Mouse (Mus musculus): ENCODE data around the gene Pde12. TPM values are rescaled to one million over a fixed set of nuclear protein-coding genes. Genes with fewer than 3 reads are reported as not detected.

Gene Pde12
- polyA plus RNA-seq, 1 experiment from 2014 or later: 8.7 TPM

DNA sequence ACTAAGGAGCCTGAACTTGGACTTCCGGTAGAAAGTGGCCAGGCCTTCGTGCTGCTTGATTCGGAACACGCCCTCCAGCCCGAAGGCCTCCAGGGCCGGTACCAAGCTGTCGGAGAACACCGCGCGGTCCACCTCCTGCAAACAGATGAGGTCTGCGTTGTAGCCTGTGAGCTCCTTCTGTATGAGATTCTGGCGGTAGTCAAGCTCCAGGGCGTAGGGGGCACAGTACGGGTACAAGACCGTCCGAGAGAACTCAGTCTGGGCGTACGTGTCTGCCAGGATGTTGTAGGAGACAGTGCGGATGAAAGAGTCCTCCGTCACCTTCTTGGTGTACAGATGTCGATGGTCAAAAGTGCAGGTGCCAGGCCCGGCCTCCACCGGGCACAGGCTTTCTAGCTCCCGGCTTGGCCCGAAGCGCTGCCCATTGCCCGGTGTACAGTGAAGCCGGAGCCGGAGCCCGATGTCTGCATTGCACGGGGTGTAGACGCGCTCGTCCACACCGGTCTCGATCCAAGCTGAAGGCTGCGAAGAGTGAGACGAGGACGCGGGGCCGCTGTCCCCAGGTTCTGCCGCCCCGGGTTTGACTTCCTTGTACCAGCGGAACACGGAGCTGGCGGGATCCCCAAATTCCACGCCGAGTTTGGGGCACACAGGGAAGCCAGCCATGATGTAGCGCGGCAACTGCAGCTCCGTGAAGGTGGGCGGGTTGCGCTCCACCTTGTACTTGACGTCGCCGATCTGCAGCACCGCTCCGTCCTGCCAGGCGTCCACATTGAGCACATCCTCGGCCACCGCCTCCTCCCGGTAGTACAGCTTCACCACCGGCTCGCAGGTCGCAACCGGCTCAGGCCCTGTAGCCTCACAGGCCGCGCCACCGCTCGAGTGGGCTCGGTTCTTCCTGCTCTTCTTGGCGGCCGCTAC is 1.1 kb downstream of the Pde12 start:
- Histone ChIP-seq H3K9ac (peak overlapping the region; percentile 85), H3K36me3 (peaks cover 15% of the 10 kb centered on the region), H3K4me1 (peaks cover 24% of the 10 kb centered on the region), H3K4me2 (peak overlapping the region; percentile 95), H3K27ac (peak overlapping the region; percentile 87), H3K27me3 (no peaks in the 10 kb centered on the region), H3K4me3 (peak overlapping the region; percentile 76), H3K9me3 (no peaks in the 10 kb centered on the region)
- ATAC-seq (ENCODE audit: borderline replicate concordance, extremely low read depth, low FRiP score, low TSS enrichment): peak; percentile 40
- WGBS: 2% methylated on average over 73 of the region's 73 CpGs

DNA sequence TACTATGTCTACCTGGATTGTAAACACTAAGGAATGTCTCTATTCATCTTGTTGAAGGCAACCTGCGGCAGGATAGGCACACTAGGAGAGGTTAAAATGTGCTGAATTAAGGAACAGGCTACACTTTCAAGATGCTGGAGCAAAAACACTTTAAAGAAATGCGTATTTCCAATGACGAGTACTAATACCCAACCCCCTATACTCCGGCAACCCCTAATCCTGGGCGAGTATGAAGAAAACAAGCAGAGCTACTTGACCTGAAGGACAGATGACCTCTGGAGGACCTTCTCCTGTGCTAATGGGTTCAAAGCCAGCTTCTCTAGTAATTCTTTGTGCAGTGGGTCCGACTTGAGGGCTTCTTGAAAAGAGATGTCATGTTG is 1.7 kb downstream of the Pde12 start:
- Histone ChIP-seq H3K4me1 (peaks cover 24% of the 10 kb centered on the region), H3K9ac (peak overlapping the region; percentile 85), H3K4me3 (peak overlapping the region; percentile 76), H3K36me3 (peaks cover 17% of the 10 kb centered on the region), H3K9me3 (no peaks in the 10 kb centered on the region), H3K27ac (no peak overlapping the region), H3K4me2 (peak overlapping the region; percentile 95), H3K27me3 (no peaks in the 10 kb centered on the region)
- WGBS: 11% methylated on average over 6 of the region's 6 CpGs
- no peak for ATAC-seq (ENCODE audit: borderline replicate concordance, extremely low read depth, low FRiP score, low TSS enrichment)

DNA sequence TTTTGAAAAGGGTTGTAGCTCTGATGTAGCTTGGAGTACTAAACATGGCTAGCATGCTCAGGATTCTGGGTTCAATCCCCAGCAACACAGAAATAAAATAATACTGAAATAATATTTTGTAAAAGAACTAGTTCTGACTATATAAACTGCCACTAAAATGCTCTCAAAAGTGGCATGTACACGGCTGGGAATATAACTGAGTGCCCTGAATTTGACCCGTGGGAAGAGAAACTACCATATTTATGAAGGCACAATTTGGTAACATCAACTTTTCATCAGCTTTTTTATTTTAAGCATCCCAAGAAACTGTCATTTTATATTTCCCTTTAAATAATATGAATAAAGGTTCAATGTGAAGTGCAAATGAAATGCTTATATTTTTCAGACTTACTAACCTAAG is 5.8 kb downstream of the Pde12 start:
- peaks cover 19% of the 10 kb centered on the region for H3K4me1 ChIP-seq
- no peak overlapping the region for H3K9ac ChIP-seq
- H3K9me3 ChIP-seq: no peaks in the 10 kb centered on the region
- H3K36me3 ChIP-seq: peaks cover 32% of the 10 kb centered on the region
- H3K27ac ChIP-seq: no peak overlapping the region
- H3K27me3 ChIP-seq: no peaks in the 10 kb centered on the region
- no peak overlapping the region for H3K4me2 ChIP-seq
- WGBS: 77% methylated on average over 2 of the region's 2 CpGs
- ATAC-seq (ENCODE audit: borderline replicate concordance, extremely low read depth, low FRiP score, low TSS enrichment): no peak
- no peak overlapping the region for H3K4me3 ChIP-seq

DNA sequence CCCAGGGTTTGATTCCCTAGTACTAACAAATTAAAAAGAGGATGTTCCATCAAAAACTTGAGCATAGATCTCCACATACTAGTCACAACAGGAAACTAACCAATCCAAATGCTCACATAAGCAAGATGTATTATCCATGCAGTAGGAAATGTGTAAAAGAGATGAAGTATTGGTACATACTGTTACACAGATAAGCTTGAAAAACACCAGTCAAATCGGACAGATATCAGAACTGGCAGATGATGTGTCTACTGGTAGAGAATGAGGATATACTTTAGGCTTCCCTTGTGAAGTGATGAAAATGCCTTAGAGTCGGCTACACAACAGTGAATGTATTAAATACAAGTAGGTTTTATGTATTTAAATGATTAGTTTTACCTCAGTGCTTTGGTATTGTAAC is 7.2 kb downstream of the Pde12 start:
- Histone ChIP-seq H3K4me3 (no peak overlapping the region), H3K9ac (no peak overlapping the region), H3K27me3 (no peaks in the 10 kb centered on the region), H3K36me3 (peaks cover 36% of the 10 kb centered on the region), H3K9me3 (no peaks in the 10 kb centered on the region), H3K27ac (no peak overlapping the region), H3K4me2 (no peak overlapping the region), H3K4me1 (peaks cover 11% of the 10 kb centered on the region)
- 81% methylated on average over 2 of the region's 2 CpGs for WGBS
- no peak for ATAC-seq (ENCODE audit: borderline replicate concordance, extremely low read depth, low FRiP score, low TSS enrichment)

DNA sequence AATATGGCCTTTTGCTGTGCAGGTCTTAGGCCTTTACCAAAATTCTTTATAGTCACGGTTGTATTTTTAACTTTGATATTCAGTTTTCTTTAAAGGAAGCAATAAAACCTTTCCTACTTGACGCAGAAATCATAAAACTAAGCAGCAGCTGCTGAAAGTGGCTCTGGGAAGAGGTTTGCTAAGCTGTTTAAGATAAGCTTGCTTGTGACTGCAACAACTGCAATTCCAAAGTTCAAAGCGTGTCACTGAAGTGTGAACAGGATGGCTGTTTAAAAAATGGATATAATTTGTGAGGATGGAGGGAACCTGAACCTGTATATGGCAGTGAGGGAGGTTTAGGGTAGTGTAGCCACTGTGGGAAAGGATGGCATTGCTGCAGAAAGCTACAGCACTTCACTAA is 7.7 kb downstream of the Pde12 start:
- no peaks in the 10 kb centered on the region for H3K9me3 ChIP-seq
- no peak overlapping the region for H3K27ac ChIP-seq
- no peak overlapping the region for H3K4me3 ChIP-seq
- H3K36me3 ChIP-seq: peaks cover 40% of the 10 kb centered on the region
- H3K9ac ChIP-seq: no peak overlapping the region
- ATAC-seq (ENCODE audit: borderline replicate concordance, extremely low read depth, low FRiP score, low TSS enrichment): no peak
- no peaks in the 10 kb centered on the region for H3K27me3 ChIP-seq
- no peak overlapping the region for H3K4me2 ChIP-seq
- peaks cover 7% of the 10 kb centered on the region for H3K4me1 ChIP-seq
- 73% methylated on average over 3 of the region's 3 CpGs for WGBS

DNA sequence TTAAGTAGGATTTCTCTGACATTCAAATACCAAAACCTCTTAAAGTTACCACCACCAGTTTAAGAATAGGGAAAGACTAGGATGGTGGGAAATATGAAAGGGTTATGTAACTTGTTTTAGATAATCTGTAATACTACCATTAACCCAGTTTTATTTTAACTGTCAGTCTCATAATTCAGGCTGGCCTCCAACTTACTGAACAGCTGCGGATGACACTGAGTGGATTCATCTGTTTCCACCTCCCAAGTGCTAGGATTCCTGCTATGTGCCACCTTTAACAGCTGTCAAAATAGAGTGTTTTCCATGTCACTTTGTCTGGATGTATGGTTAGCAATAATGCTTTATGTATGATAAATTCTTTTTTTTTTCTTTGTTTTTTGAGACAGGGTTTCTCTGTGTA is 9.4 kb downstream of the Pde12 start:
- no peak overlapping the region for H3K27ac ChIP-seq
- H3K4me1 ChIP-seq: no peaks in the 10 kb centered on the region
- H3K4me3 ChIP-seq: no peak overlapping the region
- peaks cover 45% of the 10 kb centered on the region for H3K36me3 ChIP-seq
- H3K9me3 ChIP-seq: no peaks in the 10 kb centered on the region
- H3K9ac ChIP-seq: no peak overlapping the region
- WGBS: 86% methylated on average over 1 of the region's 1 CpGs
- no peaks in the 10 kb centered on the region for H3K27me3 ChIP-seq
- H3K4me2 ChIP-seq: no peak overlapping the region
- no peak for ATAC-seq (ENCODE audit: borderline replicate concordance, extremely low read depth, low FRiP score, low TSS enrichment)

DNA sequence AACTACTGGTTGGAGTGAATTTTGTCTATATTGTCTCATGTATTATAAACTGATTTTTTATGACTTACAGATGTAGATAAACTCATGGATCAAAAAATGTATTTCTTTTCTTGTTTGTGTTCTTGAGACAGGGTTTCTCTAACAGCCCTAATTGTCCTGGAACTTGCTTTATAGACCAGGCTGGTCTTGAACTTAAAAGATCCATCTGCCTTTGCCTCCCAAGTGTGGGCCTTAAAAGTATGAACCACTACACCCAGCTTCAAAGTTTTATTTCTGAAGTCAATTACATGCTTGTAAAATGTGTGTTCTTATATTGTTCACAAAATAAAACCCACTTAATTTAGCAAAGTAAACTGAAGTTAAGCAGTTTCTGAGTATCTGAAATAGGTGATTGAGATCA is 11.5 kb downstream of the Pde12 start:
- Histone ChIP-seq H3K9ac (no peak overlapping the region), H3K4me1 (no peaks in the 10 kb centered on the region), H3K27me3 (no peaks in the 10 kb centered on the region), H3K27ac (no peak overlapping the region), H3K36me3 (peaks cover 51% of the 10 kb centered on the region), H3K4me2 (no peak overlapping the region), H3K9me3 (no peaks in the 10 kb centered on the region), H3K4me3 (no peak overlapping the region)
- ATAC-seq (ENCODE audit: borderline replicate concordance, extremely low read depth, low FRiP score, low TSS enrichment): no peak

DNA sequence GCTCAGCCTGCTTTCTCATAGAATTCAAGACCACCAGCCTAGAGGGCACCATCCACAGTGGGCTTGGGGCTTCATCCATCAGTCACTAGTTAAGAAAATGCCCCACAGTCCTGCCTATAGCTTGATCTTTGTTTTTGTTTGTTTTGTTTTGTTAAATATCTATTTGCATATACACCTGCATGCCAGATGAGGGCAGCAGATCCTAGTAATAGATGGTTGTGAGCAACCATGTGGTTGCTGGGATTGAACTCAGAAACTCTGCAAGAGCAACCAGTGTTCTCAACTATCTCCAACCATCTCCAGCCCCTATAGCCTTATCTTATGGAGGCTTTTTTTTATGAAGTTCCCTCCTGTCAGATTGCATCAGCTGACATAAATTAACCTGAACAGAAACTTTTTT is 17.8 kb downstream of the Pde12 start:
- H3K36me3 ChIP-seq: peaks cover 51% of the 10 kb centered on the region
- no peaks in the 10 kb centered on the region for H3K4me1 ChIP-seq
- H3K4me3 ChIP-seq: no peak overlapping the region
- H3K27ac ChIP-seq: no peak overlapping the region
- H3K27me3 ChIP-seq: no peaks in the 10 kb centered on the region
- no peak for ATAC-seq (ENCODE audit: borderline replicate concordance, extremely low read depth, low FRiP score, low TSS enrichment)
- H3K9me3 ChIP-seq: no peaks in the 10 kb centered on the region
- H3K4me2 ChIP-seq: no peak overlapping the region
- no peak overlapping the region for H3K9ac ChIP-seq

DNA sequence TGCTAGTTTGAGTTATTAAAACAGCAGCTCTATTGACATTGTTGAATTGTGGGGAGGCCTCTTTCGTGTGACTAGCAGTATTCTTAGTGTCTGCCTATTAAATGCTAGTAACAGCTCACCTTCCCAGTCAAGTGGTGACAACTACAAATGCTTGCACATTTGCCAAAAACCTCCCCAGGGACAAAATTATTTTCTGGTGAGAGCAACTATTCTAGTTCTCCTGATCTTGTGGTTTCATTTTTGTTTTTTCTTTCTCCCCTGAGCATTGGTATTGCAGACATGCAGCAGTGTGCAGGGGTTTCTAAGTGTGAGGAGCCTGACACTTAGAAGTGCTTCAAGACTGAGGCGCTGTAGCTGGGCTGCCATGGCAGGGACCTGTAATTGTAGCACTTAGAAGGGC is 21.9 kb downstream of the Pde12 start:
- H3K9me3 ChIP-seq: no peaks in the 10 kb centered on the region
- 80% methylated on average over 2 of the region's 2 CpGs for WGBS
- H3K36me3 ChIP-seq: peaks cover 19% of the 10 kb centered on the region
- no peak overlapping the region for H3K9ac ChIP-seq
- H3K27me3 ChIP-seq: no peaks in the 10 kb centered on the region
- H3K4me2 ChIP-seq: no peak overlapping the region
- ATAC-seq (ENCODE audit: borderline replicate concordance, extremely low read depth, low FRiP score, low TSS enrichment): no peak
- H3K27ac ChIP-seq: no peak overlapping the region
- H3K4me1 ChIP-seq: peaks cover 14% of the 10 kb centered on the region
- no peak overlapping the region for H3K4me3 ChIP-seq

DNA sequence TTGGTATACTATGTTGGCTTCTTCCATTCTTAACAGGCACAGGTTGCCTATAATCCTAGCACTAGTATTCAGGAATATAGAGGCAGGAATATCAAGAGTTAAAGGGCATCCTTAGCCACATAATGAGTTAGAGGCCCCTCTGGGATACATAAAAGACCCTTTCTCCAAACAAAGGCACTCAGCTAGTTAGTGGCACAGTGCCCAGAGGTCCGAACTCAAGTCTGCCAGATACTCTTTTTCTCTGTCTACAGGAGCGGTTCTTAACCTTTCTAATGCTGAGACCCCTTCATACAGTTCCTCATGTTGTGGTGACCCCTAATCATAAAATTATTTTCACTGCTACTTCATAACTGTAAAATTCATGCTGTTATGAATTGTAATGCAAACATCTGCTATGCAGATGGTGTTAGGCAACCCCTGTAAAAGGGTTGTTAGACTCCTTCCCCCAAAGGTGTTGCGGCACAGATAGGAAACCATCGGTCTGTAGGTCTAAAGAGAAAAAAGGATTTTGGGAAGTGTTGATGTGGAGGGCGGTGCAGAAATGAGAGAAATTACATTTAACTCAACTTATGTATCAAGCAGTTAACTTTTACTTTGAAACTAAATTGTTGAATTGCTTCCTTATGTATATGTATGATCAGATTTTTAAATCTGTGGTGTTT is 23.6 kb downstream of the Pde12 start:
- Histone ChIP-seq H3K4me1 (peaks cover 14% of the 10 kb centered on the region), H3K27me3 (no peaks in the 10 kb centered on the region), H3K4me2 (no peak overlapping the region), H3K27ac (no peak overlapping the region), H3K9ac (no peak overlapping the region), H3K4me3 (no peak overlapping the region), H3K9me3 (no peaks in the 10 kb centered on the region), H3K36me3 (peaks cover 12% of the 10 kb centered on the region)
- ATAC-seq (ENCODE audit: borderline replicate concordance, extremely low read depth, low FRiP score, low TSS enrichment): no peak
- WGBS: 41% methylated on average over 5 of the region's 5 CpGs

DNA sequence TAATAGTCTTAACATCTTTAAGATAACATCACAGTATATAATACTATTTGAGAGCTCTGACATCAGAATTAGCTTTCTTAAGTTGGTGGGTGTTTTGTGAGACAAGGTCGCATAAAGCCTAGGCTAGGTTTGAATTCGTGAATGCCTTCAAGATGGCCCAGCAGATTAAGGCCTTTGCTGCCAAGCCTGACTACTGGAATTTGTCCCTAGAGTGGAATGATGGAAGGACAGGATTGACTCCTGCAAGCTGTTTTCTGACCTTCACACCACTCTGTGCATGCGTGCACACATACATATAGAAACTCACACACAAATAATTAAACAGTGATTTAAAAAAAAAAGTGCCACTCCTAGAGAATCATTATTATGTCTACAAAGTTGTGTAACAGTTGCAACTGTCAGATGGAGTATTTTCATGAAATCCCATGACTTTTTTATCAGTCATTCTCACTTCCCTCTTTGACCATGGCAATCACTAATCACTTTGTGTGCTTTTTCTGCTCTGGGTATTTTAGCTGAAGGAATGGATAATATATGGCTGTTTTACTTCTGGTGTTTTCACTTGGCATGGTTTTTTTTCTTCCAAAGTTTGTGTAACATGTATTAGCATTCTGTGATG is 26.6 kb downstream of the Pde12 start:
- no peak for ATAC-seq (ENCODE audit: borderline replicate concordance, extremely low read depth, low FRiP score, low TSS enrichment)
- no peaks in the 10 kb centered on the region for H3K27me3 ChIP-seq
- no peak overlapping the region for H3K4me3 ChIP-seq
- 54% methylated on average over 3 of the region's 3 CpGs for WGBS
- H3K4me1 ChIP-seq: peaks cover 24% of the 10 kb centered on the region
- no peak overlapping the region for H3K27ac ChIP-seq
- peaks cover 6% of the 10 kb centered on the region for H3K36me3 ChIP-seq
- H3K9me3 ChIP-seq: no peaks in the 10 kb centered on the region
- no peak overlapping the region for H3K9ac ChIP-seq
- H3K4me2 ChIP-seq: no peak overlapping the region

DNA sequence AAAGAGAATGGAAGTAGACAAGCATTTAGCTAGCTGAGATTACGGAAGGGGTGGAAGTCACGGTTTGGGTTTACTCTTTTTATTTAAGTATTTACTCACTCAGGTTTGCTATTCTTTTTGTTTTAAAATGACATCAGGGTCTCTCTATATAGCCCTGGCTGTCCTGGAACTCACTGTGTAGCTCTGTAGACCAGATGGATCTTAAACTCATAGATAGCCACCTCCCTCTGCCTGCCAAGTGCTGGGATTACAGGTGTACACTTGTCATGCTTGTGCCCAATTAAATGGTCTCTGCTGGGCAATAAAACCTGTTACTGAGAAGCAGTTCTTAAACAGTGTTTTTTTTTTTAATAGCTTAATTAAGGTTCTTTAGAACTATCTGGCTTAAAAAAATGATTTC is 29.7 kb downstream of the Pde12 start:
- Histone ChIP-seq H3K27ac (no peak overlapping the region), H3K4me2 (peak overlapping the region; percentile 70), H3K9me3 (no peaks in the 10 kb centered on the region), H3K4me1 (peaks cover 19% of the 10 kb centered on the region), H3K27me3 (no peaks in the 10 kb centered on the region), H3K4me3 (peak overlapping the region; percentile 91), H3K9ac (peak overlapping the region; percentile 94), H3K36me3 (no peaks in the 10 kb centered on the region)
- ATAC-seq (ENCODE audit: borderline replicate concordance, extremely low read depth, low FRiP score, low TSS enrichment): no peak
- 25% methylated on average over 2 of the region's 2 CpGs for whole genome bisulfite sequencing

All from lung, embryonic 15.5 days (tissue).